Mouse (Mus musculus): Measurements from ENCODE around the gene Mpdu1. TPM values are rescaled to one million over a fixed set of nuclear protein-coding genes. Genes with fewer than 3 reads are reported as not detected.

Gene Mpdu1
- polyA plus RNA-seq, 1 experiment, result 174 TPM

DNA sequence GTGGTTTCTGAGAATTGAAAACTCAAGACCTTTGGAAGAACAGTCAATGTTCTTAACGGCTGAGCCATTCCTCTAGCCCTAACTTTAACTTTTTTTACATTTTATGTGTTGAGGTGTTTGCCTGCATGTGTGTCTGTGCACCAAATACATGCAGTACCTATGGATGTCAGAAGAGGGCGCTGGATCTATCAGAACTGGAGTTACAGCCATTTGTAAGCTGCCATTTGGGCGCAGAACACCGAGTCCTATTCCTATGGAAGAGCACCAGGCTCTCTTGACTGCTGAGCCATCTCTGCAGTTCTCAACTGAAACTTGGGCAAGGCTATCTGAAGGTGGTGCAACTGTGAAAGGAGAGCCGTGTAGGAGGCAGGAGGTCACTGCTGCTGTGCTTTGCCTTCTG, 36.1 kb upstream of the Mpdu1 start:
- 81% methylated on average over 5 of the region's 5 CpGs for WGBS
- H3K27ac ChIP-seq (ENCODE audit: control insufficient read depth, insufficient read depth, low read length), result no peak overlapping the region
- no peak for TF ChIP-seq CTCF (IDR thresholded peaks at IDR 0.05; ENCODE audit: borderline replicate concordance, control insufficient read depth, extremely low read depth, insufficient read depth, low read length, poor library complexity)
- no peak for TF ChIP-seq POLR2A (IDR thresholded peaks at IDR 0.05; ENCODE audit: control insufficient read depth, extremely low read depth, insufficient read depth, low read length, poor library complexity)
- no peak for DNase-seq
- H3K4me3 ChIP-seq (ENCODE audit: control insufficient read depth, insufficient read depth, low read length), result no peak overlapping the region
- no peaks in the 10 kb centered on the region for H3K4me1 ChIP-seq (replicated peaks; ENCODE audit: control insufficient read depth, insufficient read depth, low read length)
- no peaks in the 10 kb centered on the region for H3K36me3 ChIP-seq (ENCODE audit: control insufficient read depth, insufficient read depth, low read length)
- H3K27me3 ChIP-seq (ENCODE audit: control insufficient read depth, insufficient read depth, low read length), result peaks cover 3% of the 10 kb centered on the region; the same call in 1 of the 2 replicates

DNA sequence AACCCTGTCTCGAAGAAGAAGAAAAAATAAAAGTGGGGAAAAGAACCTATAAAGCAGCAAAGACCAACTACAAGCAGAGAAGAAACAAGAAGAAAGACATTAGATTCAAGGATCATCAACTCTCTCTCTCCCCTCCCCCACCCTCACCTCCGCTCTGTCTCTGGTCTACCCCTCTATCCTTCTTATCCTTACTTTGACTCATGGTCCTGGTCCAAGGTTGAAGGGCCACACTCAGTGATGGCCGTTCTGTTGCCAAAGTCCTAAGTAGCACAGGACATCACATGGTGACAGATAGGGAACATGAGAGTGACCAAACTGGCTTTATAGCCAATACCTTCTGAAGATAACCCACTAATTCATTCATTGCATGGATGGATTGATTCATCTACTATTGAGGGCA, 35.0 kb upstream of the Mpdu1 start:
- DNase-seq, result no peak
- 90% methylated on average over 3 of the region's 3 CpGs for WGBS
- no peak overlapping the region for H3K4me3 ChIP-seq (ENCODE audit: control insufficient read depth, insufficient read depth, low read length)

DNA sequence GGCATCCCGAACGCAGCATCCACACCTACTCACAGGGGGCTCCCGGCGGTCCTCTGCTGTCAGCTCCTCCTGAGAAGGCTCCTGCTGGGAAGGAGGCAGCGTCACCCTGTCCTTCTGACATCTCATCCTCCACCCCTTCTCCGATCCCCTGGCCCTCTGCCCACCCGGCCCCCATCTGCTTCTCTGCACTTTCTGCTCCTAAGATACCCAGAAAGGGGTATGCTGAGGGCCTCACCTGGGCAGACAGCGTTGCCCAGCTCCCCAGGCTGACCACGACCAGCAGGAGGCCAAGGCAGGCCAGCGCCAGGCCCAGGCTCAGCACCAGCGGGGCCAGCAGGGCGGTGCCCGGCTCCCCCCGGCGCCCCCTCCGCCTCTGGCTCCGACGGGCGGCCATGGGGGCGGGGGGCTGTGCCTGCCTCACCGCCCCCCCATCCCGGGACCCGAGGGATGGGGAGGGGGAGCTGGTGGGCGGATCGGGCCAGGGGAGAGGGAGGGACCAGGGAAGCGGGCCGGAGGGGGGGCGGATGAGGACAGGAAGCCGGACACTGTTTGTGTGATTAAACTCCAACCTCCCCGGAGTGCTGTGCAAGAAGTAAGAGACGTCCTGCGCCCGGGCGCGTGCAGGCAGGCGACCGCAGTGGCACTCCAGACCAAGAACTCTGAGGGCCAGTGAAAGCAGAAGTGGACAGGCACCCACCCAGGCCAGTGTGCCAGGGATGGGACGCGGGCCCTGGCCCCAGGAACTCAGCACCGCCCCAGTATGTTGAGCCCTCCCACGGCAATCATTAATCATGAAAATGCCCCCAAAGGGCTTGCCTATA, 33.1 kb upstream of the Mpdu1 start, which contains the start of the genes Tnfsf12 and Tnfsfm13:
Gene Tnfsf12 (minus strand): TSS at position 489 of the 821 bp plus-strand sequence.
Gene Tnfsfm13 (minus strand): TSS at position 738 of the 821 bp plus-strand sequence.
- no peak for DNase-seq
- no peaks in the 10 kb centered on the region for H3K4me1 ChIP-seq (replicated peaks; ENCODE audit: control insufficient read depth, insufficient read depth, low read length)
- WGBS, result 22% methylated on average over 40 of the region's 41 CpGs
- TF ChIP-seq CTCF (IDR thresholded peaks at IDR 0.05; ENCODE audit: borderline replicate concordance, control insufficient read depth, extremely low read depth, insufficient read depth, low read length, poor library complexity) (no peak), POLR2A (IDR thresholded peaks at IDR 0.05; ENCODE audit: control insufficient read depth, extremely low read depth, insufficient read depth, low read length, poor library complexity) (no peak)
- H3K27ac ChIP-seq (ENCODE audit: control insufficient read depth, insufficient read depth, low read length), result no peak within 1 kb of the TSS
- H3K27me3 ChIP-seq (ENCODE audit: control insufficient read depth, insufficient read depth, low read length), result peaks cover 3% of the 10 kb centered on the region; the same call in 1 of the 2 replicates
- peak within 1 kb of the TSS; percentile 34 for H3K4me3 ChIP-seq (ENCODE audit: control insufficient read depth, insufficient read depth, low read length)
- H3K36me3 ChIP-seq (ENCODE audit: control insufficient read depth, insufficient read depth, low read length), result no peaks in the 10 kb centered on the region

More for the DNA sequence above, 35.0 kb upstream of the Mpdu1 start:
- TF ChIP-seq CTCF (IDR thresholded peaks at IDR 0.05; ENCODE audit: borderline replicate concordance, control insufficient read depth, extremely low read depth, insufficient read depth, low read length, poor library complexity), result no peak
- no peak for TF ChIP-seq POLR2A (IDR thresholded peaks at IDR 0.05; ENCODE audit: control insufficient read depth, extremely low read depth, insufficient read depth, low read length, poor library complexity)
- Histone ChIP-seq H3K36me3 (ENCODE audit: control insufficient read depth, insufficient read depth, low read length) (no peaks in the 10 kb centered on the region), H3K27me3 (ENCODE audit: control insufficient read depth, insufficient read depth, low read length) (peaks cover 3% of the 10 kb centered on the region; the same call in 1 of the 2 replicates), H3K27ac (ENCODE audit: control insufficient read depth, insufficient read depth, low read length) (no peak overlapping the region), H3K4me1 (replicated peaks; ENCODE audit: control insufficient read depth, insufficient read depth, low read length) (no peaks in the 10 kb centered on the region)

DNA sequence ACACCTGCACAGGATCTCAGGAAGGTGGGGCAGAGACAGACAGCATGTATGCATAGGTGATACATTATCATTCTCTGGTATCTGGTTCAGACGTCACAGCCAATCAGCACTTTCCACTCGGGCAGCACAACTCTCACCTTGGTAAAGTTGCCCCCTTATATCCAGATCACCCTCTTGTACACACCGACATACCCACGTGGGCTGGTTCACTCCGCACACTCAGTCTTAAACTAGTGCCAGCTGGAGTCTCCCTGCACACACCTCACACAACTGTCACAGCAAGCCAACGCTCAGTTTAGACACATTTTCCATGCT, 32.6 kb upstream of the Mpdu1 start:
- Histone ChIP-seq H3K27me3 (ENCODE audit: control insufficient read depth, insufficient read depth, low read length) (peaks cover 3% of the 10 kb centered on the region; the same call in 1 of the 2 replicates), H3K4me1 (replicated peaks; ENCODE audit: control insufficient read depth, insufficient read depth, low read length) (no peaks in the 10 kb centered on the region), H3K27ac (ENCODE audit: control insufficient read depth, insufficient read depth, low read length) (no peak overlapping the region), H3K36me3 (ENCODE audit: control insufficient read depth, insufficient read depth, low read length) (no peaks in the 10 kb centered on the region), H3K4me3 (ENCODE audit: control insufficient read depth, insufficient read depth, low read length) (peak overlapping the region; percentile 34; the same call in 1 of the 2 replicates)
- 73% methylated on average over 6 of the region's 6 CpGs for WGBS
- TF ChIP-seq POLR2A (IDR thresholded peaks at IDR 0.05; ENCODE audit: control insufficient read depth, extremely low read depth, insufficient read depth, low read length, poor library complexity) (no peak), CTCF (IDR thresholded peaks at IDR 0.05; ENCODE audit: borderline replicate concordance, control insufficient read depth, extremely low read depth, insufficient read depth, low read length, poor library complexity) (no peak)
- DNase-seq, result no peak

DNA sequence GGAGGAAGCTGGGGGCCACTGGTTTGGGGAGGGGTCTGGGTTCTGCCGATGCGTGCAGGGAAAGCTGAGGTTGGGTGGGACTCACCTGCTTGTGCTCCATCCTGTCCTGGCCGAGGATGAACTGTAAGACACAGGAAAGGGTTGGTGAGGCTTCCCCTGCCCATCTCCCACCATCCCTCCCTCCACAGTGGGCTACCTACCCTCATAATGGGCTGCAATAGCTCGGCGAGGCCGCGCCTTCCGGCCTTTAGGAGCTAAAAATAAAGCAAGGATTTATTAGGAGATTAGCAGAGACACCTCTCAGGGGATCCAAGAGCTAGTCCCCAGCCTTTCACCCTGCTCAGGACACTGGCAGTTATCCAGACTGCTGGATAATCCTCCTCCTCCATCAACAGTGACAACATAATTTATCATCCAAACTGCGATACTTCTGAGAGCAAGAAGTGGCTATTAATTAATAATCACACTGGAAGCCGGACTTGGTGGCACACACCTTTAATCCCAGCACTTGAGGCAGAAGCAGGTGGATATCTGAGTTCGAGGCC, 31.1 kb upstream of the Mpdu1 start:
- DNase-seq, result no peak
- peaks cover 3% of the 10 kb centered on the region; the same call in 1 of the 2 replicates for H3K27me3 ChIP-seq (ENCODE audit: control insufficient read depth, insufficient read depth, low read length)
- no peak overlapping the region for H3K4me3 ChIP-seq (ENCODE audit: control insufficient read depth, insufficient read depth, low read length)
- TF ChIP-seq CTCF (IDR thresholded peaks at IDR 0.05; ENCODE audit: borderline replicate concordance, control insufficient read depth, extremely low read depth, insufficient read depth, low read length, poor library complexity), result no peak
- TF ChIP-seq POLR2A (IDR thresholded peaks at IDR 0.05; ENCODE audit: control insufficient read depth, extremely low read depth, insufficient read depth, low read length, poor library complexity), result no peak
- H3K27ac ChIP-seq (ENCODE audit: control insufficient read depth, insufficient read depth, low read length), result no peak overlapping the region
- WGBS, result 60% methylated on average over 11 of the region's 11 CpGs
- no peaks in the 10 kb centered on the region for H3K4me1 ChIP-seq (replicated peaks; ENCODE audit: control insufficient read depth, insufficient read depth, low read length)
- H3K36me3 ChIP-seq (ENCODE audit: control insufficient read depth, insufficient read depth, low read length), result no peaks in the 10 kb centered on the region

DNA sequence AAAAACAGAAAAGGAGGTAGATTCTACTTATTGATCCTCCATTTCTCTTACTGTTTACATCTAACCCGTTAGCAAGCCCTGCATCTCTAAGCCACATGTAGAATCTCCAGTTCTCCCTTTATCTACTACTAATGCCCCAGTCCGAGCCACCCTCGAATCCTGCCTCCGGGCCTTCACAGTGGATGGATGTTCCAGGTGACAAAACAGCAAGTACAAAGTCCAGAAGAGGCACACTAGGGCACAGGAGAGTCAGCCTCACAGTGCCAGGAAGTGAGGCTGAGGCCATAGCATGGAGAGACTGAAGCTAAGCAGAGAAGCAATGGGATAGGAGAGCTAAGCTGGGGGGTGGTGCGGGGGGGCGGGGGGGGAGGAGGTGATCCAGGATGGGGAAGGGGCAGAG, 30.4 kb upstream of the Mpdu1 start:
- TF ChIP-seq CTCF (IDR thresholded peaks at IDR 0.05; ENCODE audit: borderline replicate concordance, control insufficient read depth, extremely low read depth, insufficient read depth, low read length, poor library complexity) (no peak), POLR2A (IDR thresholded peaks at IDR 0.05; ENCODE audit: control insufficient read depth, extremely low read depth, insufficient read depth, low read length, poor library complexity) (no peak)
- H3K27me3 ChIP-seq (ENCODE audit: control insufficient read depth, insufficient read depth, low read length), result peaks cover 3% of the 10 kb centered on the region; the same call in 1 of the 2 replicates
- no peak overlapping the region for H3K4me3 ChIP-seq (ENCODE audit: control insufficient read depth, insufficient read depth, low read length)
- no peaks in the 10 kb centered on the region for H3K36me3 ChIP-seq (ENCODE audit: control insufficient read depth, insufficient read depth, low read length)
- no peak for DNase-seq
- H3K27ac ChIP-seq (ENCODE audit: control insufficient read depth, insufficient read depth, low read length), result no peak overlapping the region
- WGBS, result 90% methylated on average over 6 of the region's 6 CpGs
- H3K4me1 ChIP-seq (replicated peaks; ENCODE audit: control insufficient read depth, insufficient read depth, low read length), result no peaks in the 10 kb centered on the region
